Mouse (Mus musculus) stomach, embryonic 16.5 days (tissue): ENCODE data around the gene Klhdc8b. TPM values are rescaled to one million over a fixed set of nuclear protein-coding genes. Genes with fewer than 3 reads are reported as not detected.

Experiments used
- ATAC-seq: fragments of 200-750 bp; cut with Nextera tagmentation; 2 replicates; pipeline ENCODE4 v1.8.0; 2017; ENCODE audit warnings: moderate number of reproducible peaks, moderate TSS enrichment; ENCODE audit not compliant: insufficient read depth, low FRiP score
- H3K27ac ChIP-seq: fragments of 300-500 bp; sonication (generic); 2 replicates; pipeline ENCODE4 v1.5.1; 2014; ENCODE audit warnings: low read length
- H3K27me3 ChIP-seq: fragments of 300-500 bp; sonication (generic); 2 replicates; pipeline ENCODE4 v1.6.1; 2014; ENCODE audit warnings: low read length, control low read depth, mixed read lengths; ENCODE audit not compliant: control insufficient read depth, insufficient read depth
- H3K36me3 ChIP-seq: fragments of 300-500 bp; sonication (generic); 2 replicates; pipeline ENCODE4 v1.6.1; 2014; ENCODE audit warnings: low read length; ENCODE audit not compliant: control insufficient read depth, insufficient read depth
- H3K4me1 ChIP-seq: fragments of 300-500 bp; sonication (generic); 2 replicates; pipeline ENCODE4 v1.6.1; 2014; ENCODE audit warnings: low read length, control low read depth, mixed read lengths; ENCODE audit not compliant: control insufficient read depth, insufficient read depth
- H3K4me2 ChIP-seq: fragments of 300-500 bp; sonication (generic); 2 replicates; pipeline ENCODE4 v1.6.1; 2014; ENCODE audit warnings: low read depth, low read length, mixed read lengths
- H3K4me3 ChIP-seq: fragments of 300-500 bp; sonication (generic); replicated peaks from 2 replicates; pipeline ENCODE4 v1.5.1; 2014; ENCODE audit warnings: mild to moderate bottlenecking, low read length
- H3K9ac ChIP-seq: fragments of 300-500 bp; sonication (generic); 2 replicates; pipeline ENCODE4 v1.6.1; 2014; ENCODE audit warnings: low read length
- H3K9me3 ChIP-seq: fragments of 300-500 bp; sonication (generic); replicated peaks from 2 replicates; pipeline ENCODE4 v1.6.1; 2016; ENCODE audit warnings: low read length, control low read depth; ENCODE audit not compliant: control insufficient read depth
- WGBS: fragments of 180-500 bp; shearing (Covaris S2); extraction: QIAGEN DNeasy Blood & Tissue Kit; methylation state at CpG from one replicate; pipeline ENCODE4 v1.1.7; 2014; 5-methylcytosine and 5-hydroxymethylcytosine counted together
- polyA plus RNA-seq: library from polyadenylated mRNA; unstranded; fragments of >200 nt; fragmentation: Nextera tagmentation; extraction: Ambion mirVana; gene quantifications from 2 replicates; pipeline ENCODE4 v1.2.1, GENCODE M21; 2015

Gene Klhdc8b
- polyA plus RNA-seq, result 63.4 and 67.5 TPM in 2 replicates

GRCm38 (mm10) chr9:108461181-108461631, at the start of gene Klhdc8b:
Klhdc8b (minus strand) TSS chr9:108461581.
- no peak for ATAC-seq

DNA sequence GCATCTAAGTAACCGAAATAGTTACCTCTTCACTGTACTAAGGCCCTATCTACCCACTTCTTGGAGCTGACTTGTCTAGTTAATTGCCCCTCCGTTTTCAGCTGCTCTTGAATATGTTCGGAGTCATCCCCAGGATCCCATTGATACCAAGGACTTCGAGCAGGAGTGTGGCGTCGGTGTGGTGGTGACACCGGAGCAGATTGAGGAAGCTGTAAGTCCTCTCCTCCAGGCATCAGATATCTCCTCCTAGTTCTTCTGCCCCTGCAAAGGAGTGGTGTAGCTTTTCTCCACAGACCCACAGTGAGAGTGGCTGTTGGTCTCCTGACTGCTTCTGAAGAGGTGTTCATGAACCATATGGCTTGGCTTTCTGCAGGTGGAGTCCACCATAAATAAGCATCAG, 47.4 kb upstream of the Klhdc8b start:
- Histone ChIP-seq H3K9me3 (no peaks in the 10 kb centered on the region), H3K27ac (no peak overlapping the region), H3K27me3 (no peaks in the 10 kb centered on the region), H3K4me2 (peak overlapping the region; percentile 88), H3K36me3 (peaks cover 7% of the 10 kb centered on the region; the same call in 1 of the 2 replicates), H3K4me3 (peak overlapping the region; percentile 74), H3K4me1 (peaks cover 7% of the 10 kb centered on the region; the same call in 1 of the 2 replicates), H3K9ac (peak overlapping the region; percentile 85)
- no peak for ATAC-seq
- WGBS, result 87% methylated on average over 7 of the region's 7 CpGs

More at GRCm38 (mm10) chr9:108461181-108461631, at the start of gene Klhdc8b:
- Histone ChIP-seq H3K9ac (peak within 1 kb of the TSS; percentile 95), H3K27me3 (no peaks in the 10 kb centered on the region), H3K4me1 (peaks cover 20% of the 10 kb centered on the region), H3K9me3 (no peaks in the 10 kb centered on the region), H3K27ac (peak within 1 kb of the TSS; percentile 94), H3K4me2 (peak within 1 kb of the TSS; percentile 80), H3K4me3 (peak within 1 kb of the TSS; percentile 86), H3K36me3 (peaks cover 14% of the 10 kb centered on the region)
- WGBS, result 17% methylated on average over 11 of the region's 11 CpGs

GRCm38 (mm10) chr9:108507619-108508434, 46.4 kb upstream of the Klhdc8b start, which contains the start of gene Qars:
Qars (plus strand) TSS chr9:108507706.
- under 1% methylated on average over 37 of the region's 37 CpGs for WGBS
- ATAC-seq, result peak; percentile 97
- peak within 1 kb of the TSS; percentile 74 for H3K4me3 ChIP-seq
- H3K4me2 ChIP-seq, result peak within 1 kb of the TSS; percentile 88
- peak within 1 kb of the TSS; percentile 85 for H3K9ac ChIP-seq
- no peaks in the 10 kb centered on the region for H3K27me3 ChIP-seq
- H3K4me1 ChIP-seq, result peaks cover 7% of the 10 kb centered on the region; the same call in 1 of the 2 replicates
- 0 out of 2 replicates have a peak, but pooled peaks cover 7% of the 10 kb centered on the region for H3K36me3 ChIP-seq
- H3K27ac ChIP-seq, result peak within 1 kb of the TSS; percentile 87
- no peaks in the 10 kb centered on the region for H3K9me3 ChIP-seq

- no peak overlapping the region for H3K9ac ChIP-seq
- 86% methylated on average over 7 of the region's 7 CpGs for WGBS
- H3K27me3 ChIP-seq, result no peaks in the 10 kb centered on the region
- peak overlapping the region; percentile 88 for H3K4me2 ChIP-seq
- peaks cover 7% of the 10 kb centered on the region; the same call in 1 of the 2 replicates for H3K4me1 ChIP-seq
- H3K9me3 ChIP-seq, result no peaks in the 10 kb centered on the region
- H3K27ac ChIP-seq, result peak overlapping the region; percentile 75; the same call in 1 of the 2 replicates
- H3K4me3 ChIP-seq, result peak overlapping the region; percentile 74; the same call in 1 of the 2 replicates
- no peak for ATAC-seq
- peaks cover 8% of the 10 kb centered on the region; the same call in 1 of the 2 replicates for H3K36me3 ChIP-seq
Measured at GRCm38 (mm10) chr9:108506901-108507300, 45.5 kb upstream of the Klhdc8b start.

GRCm38 (mm10) chr9:108499943-108500342, 38.6 kb upstream of the Klhdc8b start:
- Histone ChIP-seq H3K9me3 (no peaks in the 10 kb centered on the region), H3K9ac (no peak overlapping the region), H3K4me1 (no peaks in the 10 kb centered on the region), H3K4me3 (no peak overlapping the region), H3K36me3 (peaks cover 52% of the 10 kb centered on the region), H3K27ac (no peak overlapping the region), H3K27me3 (no peaks in the 10 kb centered on the region), H3K4me2 (no peak overlapping the region)
- whole genome bisulfite sequencing, result 93% methylated on average over 15 of the region's 15 CpGs
- ATAC-seq, result no peak

- Histone ChIP-seq H3K4me2 (no peak overlapping the region), H3K36me3 (peaks cover 54% of the 10 kb centered on the region), H3K4me1 (no peaks in the 10 kb centered on the region), H3K9ac (no peak overlapping the region), H3K27me3 (no peaks in the 10 kb centered on the region), H3K4me3 (no peak overlapping the region), H3K9me3 (no peaks in the 10 kb centered on the region), H3K27ac (no peak overlapping the region)
- no peak for ATAC-seq
- WGBS, result 91% methylated on average over 7 of the region's 7 CpGs
Measured at GRCm38 (mm10) chr9:108499231-108499630, 37.9 kb upstream of the Klhdc8b start.

GRCm38 (mm10) chr9:108494905-108495304, 33.5 kb upstream of the Klhdc8b start:
- 75% methylated on average over 10 of the region's 10 CpGs for WGBS
- H3K27me3 ChIP-seq, result no peaks in the 10 kb centered on the region
- no peaks in the 10 kb centered on the region for H3K9me3 ChIP-seq
- H3K27ac ChIP-seq, result no peak overlapping the region
- ATAC-seq, result no peak
- H3K36me3 ChIP-seq, result peaks cover 49% of the 10 kb centered on the region
- H3K4me3 ChIP-seq, result no peak overlapping the region
- no peak overlapping the region for H3K9ac ChIP-seq
- H3K4me1 ChIP-seq, result peaks cover 18% of the 10 kb centered on the region
- no peak overlapping the region for H3K4me2 ChIP-seq

DNA sequence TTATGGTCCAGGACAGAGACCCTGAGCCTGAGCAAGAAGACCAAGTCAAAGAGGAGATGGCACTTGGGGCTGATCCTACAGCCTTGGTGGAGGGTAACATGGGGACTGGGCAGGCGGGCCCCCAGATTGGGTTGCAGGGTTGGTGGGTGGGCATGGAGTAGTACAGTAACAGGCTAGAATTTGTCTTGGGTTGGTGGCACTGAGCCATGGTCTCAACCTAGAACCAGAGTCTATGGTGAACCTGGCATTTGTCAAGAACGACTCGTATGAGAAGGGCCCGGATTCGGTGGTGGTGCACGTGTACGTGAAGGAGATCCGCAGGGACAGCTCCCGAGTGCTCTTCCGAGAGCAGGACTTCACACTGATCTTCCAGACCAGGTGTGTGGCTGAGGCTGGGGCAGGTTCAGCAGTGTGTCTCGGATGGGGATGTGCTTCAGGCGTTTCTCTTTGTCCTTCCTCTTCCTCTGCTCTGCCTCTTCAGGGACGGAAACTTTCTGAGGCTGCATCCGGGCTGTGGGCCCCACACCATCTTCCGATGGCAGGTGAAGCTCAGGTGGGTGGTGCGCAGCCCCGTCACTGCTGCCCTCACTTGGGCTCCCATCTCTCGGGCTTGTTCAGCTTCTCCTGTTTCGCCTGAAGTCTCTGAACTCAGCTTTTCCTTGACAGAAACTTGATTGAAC, 32.9 kb upstream of the Klhdc8b start:
- Histone ChIP-seq H3K9me3 (no peaks in the 10 kb centered on the region), H3K27me3 (no peaks in the 10 kb centered on the region), H3K9ac (no peak overlapping the region), H3K4me3 (no peak overlapping the region), H3K36me3 (peaks cover 43% of the 10 kb centered on the region), H3K27ac (no peak overlapping the region), H3K4me1 (peaks cover 18% of the 10 kb centered on the region), H3K4me2 (no peak overlapping the region)
- no peak for ATAC-seq
- 93% methylated on average over 19 of the region's 19 CpGs for WGBS

DNA sequence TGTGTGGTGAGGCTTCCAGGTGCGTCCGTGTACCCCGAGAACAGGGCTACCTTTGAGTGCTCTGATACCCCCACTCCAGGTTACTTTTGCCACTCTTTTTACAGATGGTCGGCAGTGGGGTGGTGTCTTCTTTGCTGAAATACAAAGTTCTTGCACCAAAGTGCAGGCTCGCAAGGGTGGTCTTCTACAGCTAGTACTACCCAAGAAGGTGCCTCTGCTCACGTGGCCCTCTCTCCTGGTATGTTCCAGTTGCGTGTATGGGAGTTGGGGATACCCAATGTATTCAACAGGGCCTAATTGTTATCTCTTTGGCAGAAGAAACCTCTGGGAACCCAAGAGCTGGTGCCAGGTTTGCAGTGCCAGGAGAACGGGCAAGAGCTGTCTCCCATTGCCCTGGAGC, 31.9 kb upstream of the Klhdc8b start:
- no peak for ATAC-seq
- Histone ChIP-seq H3K4me1 (peaks cover 18% of the 10 kb centered on the region), H3K27me3 (no peaks in the 10 kb centered on the region), H3K4me2 (no peak overlapping the region), H3K9me3 (no peaks in the 10 kb centered on the region), H3K4me3 (no peak overlapping the region), H3K36me3 (peaks cover 41% of the 10 kb centered on the region), H3K9ac (no peak overlapping the region), H3K27ac (no peak overlapping the region)
- 95% methylated on average over 8 of the region's 8 CpGs for WGBS
